Mouse (Mus musculus): ENCODE measurements at regions not wholly inside any gene's neighbourhood (a gene's known extent, or its start where the extent isn't known, plus 50 kb on each side); places are given as distances from the start of the nearest gene placed in this dataset.

- DNase-seq: no peak
Observed at GRCm38 (mm10) chr1:125123861-125124260, 311.7 kb downstream of the Actr3 start.

GRCm38 (mm10) chr1:125100596-125100995, 334.9 kb downstream of the Actr3 start:
- no peak for DNase-seq

GRCm38 (mm10) chr1:125084906-125085305, 350.6 kb downstream of the Actr3 start:
- DNase-seq: no peak

GRCm38 (mm10) chr1:125039572-125040326, 395.8 kb downstream of the Actr3 start:
- DNase-seq: no peak

GRCm38 (mm10) chr1:125013301-125013700, 422.2 kb downstream of the Actr3 start:
- no peak for DNase-seq

GRCm38 (mm10) chr1:125011893-125012292, 423.6 kb downstream of the Actr3 start:
- no peak for DNase-seq

- no peak for DNase-seq
Observed at GRCm38 (mm10) chr1:124997577-124997976, 437.9 kb downstream of the Actr3 start.

- no peak for DNase-seq
Observed at GRCm38 (mm10) chr1:124950849-124951248, 484.7 kb downstream of the Actr3 start.

GRCm38 (mm10) chr1:124904373-124904772, 531.2 kb downstream of the Actr3 start:
- no peak for DNase-seq

GRCm38 (mm10) chr1:124871148-124871547, 564.4 kb downstream of the Actr3 start:
- DNase-seq: no peak

- no peak for DNase-seq
Observed at GRCm38 (mm10) chr1:124866248-124866647, 569.3 kb downstream of the Actr3 start.

GRCm38 (mm10) chr1:124845681-124846080, 589.8 kb downstream of the Actr3 start:
- no peak for DNase-seq

GRCm38 (mm10) chr1:124825717-124826116, 609.8 kb downstream of the Actr3 start:
- DNase-seq: no peak

GRCm38 (mm10) chr1:124793026-124793425, 642.5 kb downstream of the Actr3 start:
- no peak for DNase-seq

GRCm38 (mm10) chr1:124790646-124791045, 644.9 kb downstream of the Actr3 start:
- DNase-seq: no peak

GRCm38 (mm10) chr1:124790130-124790529, 645.4 kb downstream of the Actr3 start:
- DNase-seq: no peak

GRCm38 (mm10) chr1:124783066-124783465, 652.5 kb downstream of the Actr3 start:
- no peak for DNase-seq

GRCm38 (mm10) chr1:124777685-124778084, 657.8 kb downstream of the Actr3 start:
- DNase-seq: no peak

GRCm38 (mm10) chr1:124756721-124757120, 678.8 kb downstream of the Actr3 start:
- no peak for DNase-seq

- no peak for DNase-seq
Observed at GRCm38 (mm10) chr1:124739777-124740176, 694.4 kb upstream of the Dpp10 start.

- DNase-seq: no peak
Observed at GRCm38 (mm10) chr1:124730364-124730763, 685.0 kb upstream of the Dpp10 start.

GRCm38 (mm10) chr1:124718065-124718464, 672.7 kb upstream of the Dpp10 start:
- DNase-seq: peak in 1 of 2 experiments; percentile 0

GRCm38 (mm10) chr1:124706246-124706645, 660.9 kb upstream of the Dpp10 start:
- DNase-seq: no peak

- DNase-seq: no peak
Observed at GRCm38 (mm10) chr1:124674420-124674819, 629.1 kb upstream of the Dpp10 start.

- no peak for DNase-seq
Observed at GRCm38 (mm10) chr1:124652872-124653271, 607.5 kb upstream of the Dpp10 start.

Data from lung, adult 18-20 months (tissue).